Mouse (Mus musculus) G1E (cell line): ENCODE measurements around the gene Pnpla2.

Experiments
- CTCF ChIP-seq: IDR thresholded peaks from 2 replicates; pipeline ENCODE4 v1.5.1; 2012; ENCODE audit warnings: low read depth, low read length, inconsistent platforms, mixed read lengths
- GATA1 ChIP-seq: IDR thresholded peaks from 2 replicates; pipeline ENCODE4 v1.6.1; 2012; ENCODE audit warnings: borderline replicate concordance, low read length, inconsistent platforms, mixed read lengths
- POLR2AphosphoS5 ChIP-seq: IDR thresholded peaks from 2 replicates; pipeline ENCODE4 v1.6.1; 2012; ENCODE audit warnings: low read depth, low read length, inconsistent platforms; ENCODE audit not compliant: insufficient replicate concordance

- TF ChIP-seq CTCF (no peak), GATA1 (no peak), POLR2AphosphoS5 (no peak)
Observed at GRCm38 (mm10) chr7:141458661-141459060, 3.7 kb downstream of the Pnpla2 start.
